Mouse (Mus musculus): ENCODE results near the gene Praf2.

The Praf2 gene

DNA sequence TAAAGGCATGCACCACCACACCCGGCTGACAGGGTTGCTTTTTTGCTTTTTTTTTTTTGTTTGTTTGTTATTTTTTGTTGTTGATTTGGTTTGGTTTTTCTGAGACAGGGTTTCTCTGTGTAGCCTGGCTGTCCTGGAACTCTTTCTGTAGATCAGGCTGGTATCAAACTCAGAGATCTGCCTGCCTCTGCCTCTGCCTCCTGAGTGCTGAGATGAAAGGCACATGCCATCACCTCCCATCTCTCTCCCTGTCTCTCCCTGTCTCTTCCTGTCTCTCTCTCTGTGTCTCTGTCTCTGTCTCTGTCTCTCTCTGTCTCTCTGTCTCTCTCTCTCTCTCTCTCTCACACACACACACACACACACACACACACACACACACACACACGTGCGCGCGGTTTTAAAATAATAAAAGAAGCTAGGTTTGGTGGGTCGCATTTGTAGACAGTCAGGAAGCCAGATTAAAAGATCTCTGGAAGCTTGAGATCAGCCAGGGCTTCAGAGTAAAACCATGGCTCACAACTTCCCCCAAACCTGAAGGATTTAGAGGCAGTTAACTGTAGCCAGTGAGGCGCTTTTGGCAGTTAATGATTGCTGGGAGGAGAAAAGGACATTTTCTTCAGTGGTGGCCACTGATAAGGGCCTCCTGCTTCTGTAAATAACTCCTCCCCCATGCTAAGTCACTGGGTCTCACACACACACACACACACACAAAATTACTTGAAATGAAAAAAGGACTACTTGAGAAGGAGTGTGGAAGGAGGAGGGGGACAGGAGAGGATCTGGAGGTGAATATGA lies 50.4 kb downstream of the Praf2 start:
- no peak for DNase-seq (ENCODE audit: low read depth, low spot score)

DNA sequence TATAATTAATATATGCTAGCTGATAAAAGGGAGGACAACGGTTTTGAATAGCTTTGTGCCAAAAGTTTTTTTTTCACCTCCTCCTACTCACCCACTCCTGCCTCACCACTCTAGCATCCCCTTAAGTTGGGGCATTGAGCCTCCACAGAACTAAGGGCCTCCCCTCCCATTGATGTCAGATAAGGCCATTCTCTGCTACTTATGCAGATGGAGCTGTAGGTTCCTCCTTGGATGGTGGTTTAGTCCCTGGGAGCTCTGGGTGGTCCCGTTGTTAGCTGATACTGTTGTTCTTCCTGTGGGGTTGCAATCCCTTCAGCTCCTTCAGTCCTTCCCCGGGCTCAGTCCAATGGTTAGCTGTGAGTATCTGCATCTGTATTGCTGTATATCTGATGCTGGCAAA lies 51.1 kb downstream of the Praf2 start:
- DNase-seq (ENCODE audit: low read depth, low spot score): no peak
